Mouse (Mus musculus) lung, postnatal 4 days (tissue): Measurements from ENCODE around the gene Man1a.
A peak's percentile ranks its signal among the peaks of the same experiment; 100 is the strongest.

Experiments
- DNase-seq, 2 experiments: peaks; one replicate each; pipeline ENCODE4 v3.0.0; 2021

The Man1a gene

GRCm38 (mm10) chr10:54013143-54013791 is 63.1 kb downstream of the Man1a start:
- no peak for DNase-seq

DNA sequence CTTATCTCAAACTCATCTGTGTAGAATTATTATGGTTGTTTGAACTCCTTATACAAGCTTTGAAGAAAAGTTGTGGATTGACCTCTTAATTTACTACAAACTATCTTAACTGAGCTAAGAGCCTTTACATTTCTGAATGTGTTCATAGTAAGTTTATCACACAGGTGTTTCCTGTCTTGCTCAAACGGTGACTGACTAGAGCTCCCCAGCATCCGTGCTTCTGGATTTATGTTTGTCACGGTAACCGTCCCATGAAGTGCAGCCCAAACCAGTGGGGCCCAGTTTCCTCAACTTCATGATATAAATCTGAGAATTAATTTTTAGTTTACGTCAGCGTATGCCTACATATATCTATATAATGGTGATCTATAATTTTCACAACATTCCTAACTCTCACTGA is 67.3 kb downstream of the Man1a start:
- no peak for DNase-seq

DNA sequence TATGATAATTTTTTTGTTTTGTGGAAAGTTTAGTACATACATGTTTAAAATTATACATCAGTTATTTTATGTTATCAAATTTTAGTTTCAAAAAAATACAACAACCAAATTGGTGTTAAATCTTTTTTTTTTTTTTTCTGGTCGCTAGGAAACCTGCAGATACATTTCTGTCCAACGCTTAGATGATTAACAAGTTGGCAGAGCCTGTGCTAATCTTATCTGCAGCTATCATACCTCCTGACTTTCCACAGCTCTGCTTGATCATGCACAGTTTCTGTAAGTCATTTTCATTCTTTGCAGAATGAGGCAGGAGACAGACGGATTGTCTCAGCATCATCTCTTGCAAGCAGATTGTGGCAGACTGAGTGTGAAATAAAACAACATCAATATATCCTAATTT is 69.5 kb downstream of the Man1a start:
- no peak for DNase-seq

- DNase-seq: no peak
Measured at GRCm38 (mm10) chr10:54005847-54006246, 70.6 kb downstream of the Man1a start.

GRCm38 (mm10) chr10:54002936-54003335 is 73.5 kb downstream of the Man1a start:
- no peak for DNase-seq

DNA sequence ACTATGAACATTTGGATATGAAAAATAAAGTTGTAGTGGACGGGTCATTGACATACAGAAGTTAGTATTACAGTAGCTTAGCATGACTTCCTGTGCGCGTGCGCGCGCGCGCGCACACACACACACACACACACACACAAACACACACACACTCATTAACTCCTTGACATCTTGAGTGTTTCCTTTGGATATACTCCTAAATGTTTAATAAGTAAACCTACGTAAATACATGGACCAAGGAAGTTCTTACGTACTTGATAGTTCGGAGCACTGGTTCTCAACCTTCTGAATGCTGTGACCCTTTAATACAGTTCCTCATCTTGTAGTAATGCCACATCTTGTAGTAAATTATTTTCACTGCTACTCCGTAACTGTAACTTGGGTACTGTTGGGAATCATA is 79.1 kb downstream of the Man1a start:
- peak in 1 of 2 experiments; percentile 22 for DNase-seq

GRCm38 (mm10) chr10:53996216-53996615 is 80.2 kb downstream of the Man1a start:
- no peak for DNase-seq

- no peak for DNase-seq
Measured at GRCm38 (mm10) chr10:53994591-53994990, 81.8 kb downstream of the Man1a start.

DNA sequence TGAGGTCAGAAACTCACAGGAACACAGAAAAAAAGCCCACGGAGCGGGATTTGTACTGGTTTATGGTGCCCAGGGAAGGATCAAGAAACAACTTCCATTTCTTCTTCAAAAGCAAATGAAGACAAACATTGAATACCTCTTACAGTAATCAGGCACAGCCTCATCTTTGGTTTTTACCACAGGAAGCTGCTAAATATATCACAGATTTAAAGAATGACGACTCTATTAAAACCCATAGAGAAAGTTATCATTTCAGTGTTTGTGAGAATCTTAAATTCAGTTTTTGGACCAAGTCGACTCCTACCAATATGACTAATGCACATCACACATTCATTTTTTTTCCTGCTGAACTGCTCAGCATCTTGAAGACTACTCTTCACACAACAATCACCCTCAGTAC is 86.0 kb downstream of the Man1a start:
- DNase-seq: no peak

DNA sequence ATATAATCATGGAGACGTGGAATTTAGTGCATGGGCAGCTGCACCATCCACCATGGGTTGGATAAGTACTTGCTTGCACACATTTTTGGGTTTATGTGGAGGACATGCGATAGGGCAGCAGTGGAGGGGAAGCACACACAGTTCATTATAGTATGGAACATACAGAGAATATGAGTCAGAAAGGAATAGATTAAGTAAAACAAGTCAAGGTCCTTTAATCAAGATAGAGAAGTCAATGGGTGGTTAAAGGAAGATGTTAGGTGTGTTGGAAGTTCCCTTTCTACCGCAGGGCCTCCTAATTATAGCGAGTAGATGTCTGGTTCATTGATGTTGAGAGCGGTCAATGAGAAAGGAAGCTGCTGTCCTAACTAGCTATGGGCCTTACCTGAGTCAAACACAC is 91.5 kb downstream of the Man1a start:
- DNase-seq: no peak

- DNase-seq: no peak
Measured at GRCm38 (mm10) chr10:53984086-53984485, 92.3 kb downstream of the Man1a start.

DNA sequence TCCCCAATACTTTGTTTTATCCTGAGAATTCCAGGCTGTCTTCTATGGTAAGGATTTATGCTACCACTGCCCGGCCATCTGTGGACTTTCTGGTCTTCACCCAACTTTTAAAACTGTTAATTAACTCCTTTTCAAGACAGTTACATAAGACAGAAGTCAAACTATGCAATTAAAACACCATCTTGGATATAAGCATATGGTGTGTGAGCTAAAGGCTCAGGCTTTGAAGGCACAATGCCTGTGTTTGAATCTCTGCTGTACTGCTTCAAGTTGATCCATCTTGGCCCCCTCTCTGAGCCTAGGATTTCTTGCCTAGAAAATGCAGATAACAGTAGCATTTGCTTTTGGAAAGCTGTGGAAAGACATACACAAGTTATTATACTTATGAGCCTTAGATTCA is 97.8 kb downstream of the Man1a start:
- DNase-seq: no peak

DNA sequence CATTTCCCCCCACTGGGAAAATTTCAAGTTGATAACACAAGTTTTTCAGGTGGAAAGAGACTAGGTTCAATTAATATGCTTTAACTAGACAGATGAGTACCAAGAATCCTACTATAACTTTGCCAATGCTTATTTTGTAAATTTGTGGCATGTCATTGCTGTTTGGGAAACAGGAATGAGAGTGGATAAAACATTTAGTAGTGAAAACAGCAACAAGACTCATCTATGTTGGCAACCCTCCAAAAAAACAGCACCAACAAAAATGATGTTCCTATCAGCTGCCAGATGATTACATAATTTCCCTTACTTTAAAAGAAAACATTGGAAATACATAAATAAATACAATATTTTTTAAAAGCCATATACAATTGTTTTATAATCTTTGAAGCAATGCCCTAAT is 102.2 kb downstream of the Man1a start:
- DNase-seq: no peak

DNA sequence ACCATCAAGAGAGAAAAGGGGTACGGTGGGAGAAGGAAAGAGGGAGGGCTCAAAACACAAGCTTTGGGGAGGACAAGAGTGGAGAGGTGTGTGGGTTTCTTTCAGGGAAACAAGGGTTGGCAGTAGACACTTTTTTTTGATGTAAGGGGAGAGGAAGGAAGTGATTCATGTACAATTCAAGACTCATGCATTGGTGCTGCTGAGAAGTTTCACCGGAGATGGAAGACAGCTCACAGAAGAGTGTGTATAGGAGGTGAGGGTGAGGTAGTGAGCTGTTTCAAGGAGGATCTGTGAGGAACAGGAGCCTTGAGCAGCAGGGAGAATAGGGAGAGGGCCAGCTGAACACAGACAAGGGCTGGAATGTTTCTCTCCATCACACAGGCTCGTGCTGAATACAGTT is 116.7 kb downstream of the Man1a start:
- DNase-seq: no peak

DNA sequence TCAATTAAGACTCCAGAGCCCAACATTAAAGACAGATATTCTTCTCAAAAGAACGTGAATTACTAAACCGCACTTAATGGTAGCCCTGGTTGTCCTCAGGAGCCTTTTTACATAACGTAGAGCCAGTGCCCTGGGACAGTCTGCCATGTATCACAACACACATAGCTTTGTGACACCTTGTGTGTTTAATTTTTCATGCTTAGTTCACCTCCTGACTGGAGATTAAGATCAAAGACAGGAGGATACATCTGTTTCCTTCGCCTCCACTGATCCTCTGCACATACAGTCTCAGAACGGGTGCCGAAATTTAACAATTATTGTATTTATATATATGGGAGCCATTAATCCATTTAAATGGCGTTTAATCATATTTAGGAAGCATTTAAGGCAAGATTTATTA is 134.8 kb downstream of the Man1a start:
- DNase-seq: no peak

DNA sequence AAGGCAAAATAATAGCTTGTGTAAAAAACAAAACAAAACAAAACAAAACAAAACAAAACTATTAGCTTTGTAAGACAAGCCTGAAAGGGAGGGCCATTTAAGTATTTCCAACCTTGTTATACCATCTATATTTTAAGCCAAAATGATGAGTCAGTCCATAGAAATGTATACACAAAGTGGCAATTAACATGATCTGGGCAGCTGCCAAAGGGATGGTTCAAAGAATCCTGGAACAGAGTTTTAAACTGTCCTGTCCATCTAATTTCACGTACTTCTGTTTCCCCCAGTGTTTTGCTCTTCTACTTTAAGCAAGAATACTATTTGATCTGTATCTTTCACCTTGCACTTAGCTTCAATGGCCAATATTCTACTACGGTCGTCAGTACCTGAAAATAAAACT is 138.2 kb downstream of the Man1a start:
- DNase-seq: no peak

DNA sequence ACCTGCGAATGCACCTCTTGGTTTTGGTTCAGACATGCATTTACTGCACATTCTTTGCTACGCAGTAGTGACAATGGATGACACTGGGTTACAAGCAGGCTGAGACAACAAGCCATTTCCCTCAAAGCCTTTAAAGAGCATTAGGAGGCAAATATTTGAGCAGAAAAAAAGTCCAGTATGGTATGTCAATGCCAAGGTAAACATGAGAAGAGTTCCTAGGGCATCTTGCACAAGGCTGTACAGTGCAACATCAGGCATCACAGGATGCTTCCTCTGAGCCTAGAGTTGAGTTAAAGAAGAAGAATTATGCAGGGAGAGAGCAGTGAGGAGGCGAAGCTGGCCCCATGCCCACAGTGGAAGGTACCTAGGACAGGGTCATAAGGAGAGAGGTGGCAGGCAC is 140.3 kb downstream of the Man1a start:
- no peak for DNase-seq

DNA sequence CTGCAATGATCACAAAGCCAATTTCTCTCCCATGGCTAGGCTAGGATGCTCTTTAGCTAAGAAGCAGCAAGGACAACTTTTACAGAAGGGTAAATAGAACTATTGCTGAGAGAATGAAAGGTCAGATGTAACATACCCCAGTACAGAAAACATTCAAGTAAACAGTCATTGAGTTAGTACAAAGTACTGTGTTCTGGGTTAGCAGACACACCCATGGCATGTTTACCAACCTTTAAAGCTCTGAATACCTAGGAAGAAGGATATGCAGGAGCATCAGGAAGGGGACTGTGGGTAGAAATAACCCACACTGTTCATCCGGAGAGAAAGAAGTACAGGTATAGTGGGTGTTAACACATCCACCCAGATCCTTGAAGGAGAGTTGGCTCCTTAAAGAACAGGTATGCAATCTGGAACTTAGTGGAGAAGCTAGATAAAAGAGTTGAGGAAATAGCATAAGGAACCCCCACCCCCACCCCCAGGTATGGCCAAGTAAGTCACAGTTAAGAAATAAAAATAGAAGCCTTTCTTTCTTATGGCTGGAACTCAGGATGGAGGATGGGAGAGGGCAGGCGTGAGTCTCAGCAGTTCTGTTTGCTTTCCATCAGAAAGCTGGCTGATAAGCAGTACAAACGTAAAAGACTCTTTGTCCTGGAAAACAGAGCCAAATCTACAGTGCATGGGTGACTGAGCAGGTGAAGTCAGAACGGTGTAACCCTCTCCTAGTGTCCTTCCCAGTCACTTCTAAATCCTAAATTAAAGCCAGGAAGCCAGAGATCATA is 146.5 kb downstream of the Man1a start:
- DNase-seq: no peak

DNA sequence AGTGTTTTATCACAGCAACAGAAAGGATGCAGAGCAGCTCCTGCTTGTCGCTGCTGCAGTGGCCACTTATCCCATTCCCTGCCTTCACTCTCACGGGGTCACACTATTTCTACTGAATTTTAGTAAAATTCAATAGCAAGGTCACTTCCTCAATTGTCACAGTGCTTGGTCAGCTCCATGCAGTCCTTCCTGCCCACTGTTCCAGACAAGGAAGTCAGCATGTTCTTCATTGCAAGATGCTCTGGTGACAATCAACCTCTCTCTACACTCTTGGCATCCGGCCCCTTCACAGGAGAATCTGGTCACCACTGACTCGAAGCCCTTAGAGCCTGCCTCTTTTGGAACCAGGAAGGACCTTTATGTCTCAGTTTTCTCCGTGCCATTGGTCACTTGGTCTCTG is 148.5 kb downstream of the Man1a start:
- no peak for DNase-seq

DNA sequence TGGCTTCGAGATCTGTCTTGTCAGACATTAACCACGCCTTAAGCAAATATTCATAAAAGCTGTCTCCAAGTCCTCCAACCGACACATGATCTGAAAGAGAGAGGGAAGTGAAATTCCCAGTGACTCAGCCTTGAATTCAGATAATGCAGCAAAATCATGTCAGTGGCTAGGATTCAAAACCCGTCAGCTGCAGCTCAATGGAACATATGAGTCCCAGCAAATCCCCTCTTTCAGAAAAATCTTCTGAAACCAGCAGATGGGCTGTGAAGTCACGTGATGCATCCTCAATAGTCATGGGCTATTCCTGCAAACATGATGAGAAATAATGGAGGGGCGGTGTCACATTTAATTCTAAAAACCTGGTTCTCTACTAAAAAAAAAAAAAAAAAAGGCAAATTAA is 151.0 kb downstream of the Man1a start:
- no peak for DNase-seq

- DNase-seq: no peak
Measured at GRCm38 (mm10) chr10:53922236-53922635, 154.2 kb downstream of the Man1a start.

DNA sequence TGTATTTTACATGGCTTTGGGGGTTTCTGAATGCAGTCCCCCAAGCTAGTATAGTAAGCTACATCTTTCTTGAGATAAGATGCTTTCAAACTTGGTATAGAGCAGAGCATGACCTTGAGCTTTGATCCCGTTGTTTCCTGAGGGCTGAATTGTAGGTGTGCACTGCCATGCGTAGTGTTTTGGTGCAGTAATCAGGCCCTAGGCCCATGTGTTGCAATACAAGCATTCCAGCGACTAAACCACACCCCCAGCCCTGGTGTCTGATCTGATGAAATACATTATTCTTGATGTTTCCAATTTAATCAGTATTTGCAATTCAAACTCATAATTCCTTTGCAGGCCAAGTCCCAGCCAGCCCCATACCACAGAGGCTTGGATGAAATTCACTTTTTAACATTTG is 158.9 kb downstream of the Man1a start:
- DNase-seq: no peak

DNA sequence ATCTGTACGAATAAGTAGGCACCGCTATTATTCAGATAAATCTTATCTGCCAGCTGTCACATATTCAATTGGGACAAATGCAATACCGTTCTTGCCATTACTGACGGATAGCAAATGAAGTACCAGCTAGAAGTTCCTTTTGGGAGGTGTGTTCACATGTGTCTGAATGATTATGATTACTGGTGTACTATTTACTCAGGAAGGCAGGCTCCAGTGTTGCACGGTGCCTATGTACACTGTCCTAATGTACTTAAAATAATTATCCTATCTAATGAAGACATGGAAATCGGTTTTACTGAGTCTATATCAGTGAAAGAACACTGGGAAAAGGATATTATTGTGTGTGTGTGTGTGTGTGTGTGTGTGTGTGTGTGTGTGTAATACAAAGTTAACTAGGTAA is 160.7 kb downstream of the Man1a start:
- no peak for DNase-seq

DNA sequence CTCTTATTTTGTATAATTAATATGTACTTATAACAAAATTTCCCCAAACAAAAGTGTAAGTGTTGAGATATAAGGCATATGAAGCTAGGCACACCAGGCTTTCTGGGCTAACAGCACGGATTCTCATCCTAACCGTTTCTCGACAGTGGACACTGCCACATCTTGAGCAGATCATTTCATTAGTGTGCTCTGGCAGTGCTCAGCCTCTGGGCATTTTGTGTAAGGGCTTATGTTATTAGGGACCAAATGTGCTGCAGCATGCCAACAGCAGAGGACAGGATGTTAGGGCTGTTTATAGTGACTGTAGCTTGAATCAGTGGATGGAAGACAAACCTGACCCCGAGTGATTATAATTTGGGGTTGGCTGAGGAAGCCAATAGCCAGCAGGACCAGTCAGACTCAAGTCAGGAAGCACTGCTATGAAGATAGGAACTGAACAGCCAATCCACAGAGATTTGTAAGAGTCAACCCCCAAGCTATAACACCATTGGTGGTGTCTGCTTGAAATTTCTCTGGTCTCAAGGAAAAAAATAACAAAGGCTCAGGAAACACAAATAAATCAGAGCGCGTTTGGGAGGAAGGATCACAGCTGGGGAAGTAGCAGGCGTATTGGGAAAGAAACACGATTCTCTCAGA is 161.3 kb downstream of the Man1a start:
- DNase-seq: no peak
